Mouse (Mus musculus) liver, postnatal 0 days (tissue): ENCODE measurements around the gene Acaa1a. TPM values are rescaled to one million over a fixed set of nuclear protein-coding genes. Genes with fewer than 3 reads are reported as not detected.
A peak's percentile ranks its signal among the peaks of the same experiment; 100 is the strongest.

Experiments
- ATAC-seq: fragments of 200-750 bp; cut with Nextera tagmentation; 2 replicates; pipeline ENCODE4 v1.8.0; 2017; ENCODE audit warnings: mild to moderate bottlenecking, moderate library complexity
- DNase-seq: peaks from one replicate; pipeline ENCODE4 v3.0.0-alpha.2; 2016
- H3K27ac ChIP-seq: fragments of 300-500 bp; sonication (generic); 2 replicates; pipeline ENCODE4 v1.5.1; 2014; ENCODE audit warnings: antibody characterized with exemption, moderate library complexity, mild to moderate bottlenecking, low read depth
- H3K27me3 ChIP-seq: fragments of 300-500 bp; sonication (generic); 2 replicates; pipeline ENCODE4 v1.6.1; 2014; ENCODE audit warnings: low read length, control low read depth, mixed read lengths; ENCODE audit not compliant: insufficient read depth
- H3K36me3 ChIP-seq: fragments of 300-500 bp; sonication (generic); replicated peaks from 2 replicates; pipeline ENCODE4 v1.6.1; 2014; ENCODE audit warnings: mild to moderate bottlenecking, control low read depth, low read length, moderate library complexity, mixed read lengths; ENCODE audit not compliant: insufficient read depth
- H3K4me1 ChIP-seq: fragments of 300-500 bp; sonication (generic); 2 replicates; pipeline ENCODE4 v1.6.1; 2014; ENCODE audit warnings: antibody characterized with exemption, mild to moderate bottlenecking, control low read depth; ENCODE audit not compliant: insufficient read depth
- H3K4me2 ChIP-seq: fragments of 300-500 bp; sonication (generic); 2 replicates; pipeline ENCODE4 v1.6.1; 2014; ENCODE audit warnings: low read depth, mild to moderate bottlenecking, low read length, moderate library complexity, mixed read lengths
- H3K4me3 ChIP-seq: fragments of 300-500 bp; sonication (generic); 2 replicates; pipeline ENCODE4 v1.5.1; 2014; ENCODE audit warnings: low read depth, low read length
- H3K9ac ChIP-seq: fragments of 300-500 bp; sonication (generic); replicated peaks from 2 replicates; pipeline ENCODE4 v1.6.1; 2014; ENCODE audit warnings: mild to moderate bottlenecking, moderate library complexity
- H3K9me3 ChIP-seq: fragments of 300-500 bp; sonication (generic); 2 replicates; pipeline ENCODE4 v1.6.1; 2016; ENCODE audit warnings: mild to moderate bottlenecking, control low read depth, low read length, mixed read lengths
- CTCF ChIP-seq: sonication (generic); IDR thresholded peaks from 2 replicates; pipeline ENCODE4 v1.5.1; 2016; ENCODE audit warnings: antibody characterized with exemption, low read depth
- EP300 ChIP-seq: IDR thresholded peaks from 2 replicates; pipeline ENCODE4 v1.6.1; 2016; ENCODE audit warnings: antibody characterized with exemption, low read depth, mild to moderate bottlenecking
- WGBS: fragments of 180-500 bp; shearing (Covaris S2); extraction: QIAGEN DNeasy Blood & Tissue Kit; methylation state at CpG from one replicate; pipeline ENCODE4 v1.1.7; 2014; ENCODE audit not compliant: insufficient replicate concordance; 5-methylcytosine and 5-hydroxymethylcytosine counted together
- polyA plus RNA-seq: library from polyadenylated mRNA; unstranded; fragments of >200 nt; fragmentation: Nextera tagmentation; extraction: Ambion mirVana; gene quantifications from 2 replicates; pipeline ENCODE4 v1.2.1, GENCODE M21; 2015

Gene Acaa1a
- polyA plus RNA-seq, 1 experiment from 2014 or later, result 132 TPM

GRCm38 (mm10) chr9:119342728-119343127 lies 3.3 kb downstream of the Acaa1a start:
- Histone ChIP-seq H3K4me3 (peak overlapping the region; percentile 90; the same call in 1 of the 2 replicates), H3K4me1 (peaks cover 34% of the 10 kb centered on the region), H3K27me3 (no peaks in the 10 kb centered on the region), H3K9ac (peak overlapping the region; percentile 92), H3K27ac (peak overlapping the region; percentile 97), H3K4me2 (peak overlapping the region; percentile 94; the same call in 1 of the 2 replicates), H3K36me3 (peaks cover 34% of the 10 kb centered on the region), H3K9me3 (no peaks in the 10 kb centered on the region)
- ATAC-seq (peak; percentile 16; the same call in 1 of the 2 replicates), DNase-seq (peak; percentile 55)
- no peak for TF ChIP-seq CTCF
- TF ChIP-seq EP300, result peak; percentile 70; the same call in 1 of the 2 replicates
- 80% methylated on average over 7 of the region's 7 CpGs for WGBS

DNA sequence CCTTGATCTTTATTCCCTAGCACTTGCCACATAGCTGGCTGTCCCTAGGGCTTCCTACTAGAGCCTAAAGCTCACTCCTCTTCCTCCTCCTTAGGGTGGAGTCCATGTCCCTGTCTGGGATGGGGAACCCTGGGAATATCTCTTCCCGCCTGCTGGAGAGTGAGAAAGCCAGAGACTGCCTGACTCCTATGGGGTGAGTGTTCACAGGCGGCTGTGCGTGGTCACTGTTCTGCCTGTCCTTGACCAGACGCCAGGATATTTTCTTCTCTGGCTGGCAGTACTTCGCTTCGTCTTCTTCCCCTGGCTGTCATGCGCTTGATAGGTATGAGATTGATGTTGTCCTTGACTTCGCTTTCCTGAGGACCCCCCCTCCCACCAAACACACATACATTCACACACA lies 6.9 kb downstream of the Acaa1a start:
- H3K9me3 ChIP-seq, result no peaks in the 10 kb centered on the region
- DNase-seq (no peak), ATAC-seq (no peak)
- H3K4me2 ChIP-seq, result no peak overlapping the region
- TF ChIP-seq EP300 (no peak), CTCF (no peak)
- H3K4me1 ChIP-seq, result peaks cover 14% of the 10 kb centered on the region; the same call in 1 of the 2 replicates
- no peak overlapping the region for H3K9ac ChIP-seq
- peaks cover 49% of the 10 kb centered on the region for H3K36me3 ChIP-seq
- no peaks in the 10 kb centered on the region for H3K27me3 ChIP-seq
- H3K4me3 ChIP-seq, result no peak overlapping the region
- H3K27ac ChIP-seq, result no peak overlapping the region
- WGBS, result 86% methylated on average over 8 of the region's 8 CpGs

- no peaks in the 10 kb centered on the region for H3K9me3 ChIP-seq
- H3K4me3 ChIP-seq, result no peak overlapping the region
These were observed 11.1 kb downstream of the Acaa1a start for GRCm38 (mm10) chr9:119350531-119350930.

DNA sequence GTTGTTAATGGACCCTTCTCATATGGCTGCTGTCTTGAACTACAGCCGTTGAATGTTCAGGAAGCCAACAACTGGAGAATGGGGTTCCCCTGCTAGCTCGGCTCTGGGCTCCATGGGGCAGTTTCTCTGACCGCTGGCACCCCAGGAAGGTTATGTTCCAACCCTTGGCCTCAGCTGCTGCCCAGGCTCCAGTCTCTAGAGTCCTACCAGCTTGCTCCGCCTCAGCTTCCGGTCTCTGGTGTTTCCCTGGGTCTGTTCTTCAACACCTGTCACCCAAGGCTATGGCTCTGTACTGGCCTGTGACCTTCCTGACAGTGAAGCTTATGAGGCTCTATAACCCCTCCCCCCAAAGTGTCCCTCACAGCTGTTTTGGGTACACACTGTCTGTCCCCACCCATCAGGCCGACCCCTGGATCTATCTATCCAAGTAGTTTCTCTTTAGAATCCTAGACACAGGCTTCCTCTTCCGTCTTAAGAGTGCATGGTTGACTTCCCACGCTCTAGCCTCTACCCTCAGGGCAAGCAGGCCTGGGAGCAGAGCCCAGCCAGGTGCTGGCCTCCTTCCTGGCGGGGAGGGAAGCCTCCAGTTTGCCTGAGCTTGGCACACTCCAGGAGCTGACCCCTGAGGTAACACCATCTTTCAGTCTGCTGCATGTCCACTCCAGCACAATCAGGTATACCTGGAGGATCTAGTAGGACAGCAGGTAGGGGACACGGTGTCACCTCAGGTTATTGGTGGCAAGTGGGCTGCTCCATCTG lies 11.7 kb downstream of the Acaa1a start:
- WGBS, result 86% methylated on average over 10 of the region's 10 CpGs
- H3K4me1 ChIP-seq, result no peaks in the 10 kb centered on the region
- H3K4me2 ChIP-seq, result no peak overlapping the region
- H3K9me3 ChIP-seq, result no peaks in the 10 kb centered on the region
- H3K27ac ChIP-seq, result 0 out of 2 replicates have a peak overlapping the region, but pooled peaks have one; percentile 51
- no peaks in the 10 kb centered on the region for H3K27me3 ChIP-seq
- H3K4me3 ChIP-seq, result no peak overlapping the region
- ATAC-seq, result no peak
- H3K9ac ChIP-seq, result no peak overlapping the region
- peaks cover 28% of the 10 kb centered on the region for H3K36me3 ChIP-seq
- TF ChIP-seq CTCF, result no peak
- TF ChIP-seq EP300, result no peak
- no peak for DNase-seq

More at GRCm38 (mm10) chr9:119350531-119350930, 11.1 kb downstream of the Acaa1a start:
- Histone ChIP-seq H3K9ac (no peak overlapping the region), H3K4me1 (no peaks in the 10 kb centered on the region), H3K4me2 (no peak overlapping the region), H3K27ac (0 out of 2 replicates have a peak overlapping the region, but pooled peaks have one; percentile 51), H3K36me3 (peaks cover 33% of the 10 kb centered on the region), H3K27me3 (no peaks in the 10 kb centered on the region)
- DNase-seq (no peak), ATAC-seq (peak; percentile 38; the same call in 1 of the 2 replicates)
- TF ChIP-seq EP300, result no peak
- no peak for TF ChIP-seq CTCF
- 79% methylated on average over 3 of the region's 3 CpGs for WGBS

- WGBS, result 14% methylated on average over 4 of the region's 4 CpGs
- Histone ChIP-seq H3K4me3 (no peak overlapping the region), H3K4me1 (no peaks in the 10 kb centered on the region), H3K27ac (no peak overlapping the region), H3K27me3 (no peaks in the 10 kb centered on the region), H3K9me3 (no peaks in the 10 kb centered on the region), H3K36me3 (peaks cover 22% of the 10 kb centered on the region), H3K9ac (no peak overlapping the region), H3K4me2 (no peak overlapping the region)
- TF ChIP-seq CTCF, result peak; percentile 94
- no peak for TF ChIP-seq EP300
- DNase-seq (peak; percentile 90), ATAC-seq (peak; percentile 79)
These were observed 12.6 kb downstream of the Acaa1a start for GRCm38 (mm10) chr9:119352060-119352459.

DNA sequence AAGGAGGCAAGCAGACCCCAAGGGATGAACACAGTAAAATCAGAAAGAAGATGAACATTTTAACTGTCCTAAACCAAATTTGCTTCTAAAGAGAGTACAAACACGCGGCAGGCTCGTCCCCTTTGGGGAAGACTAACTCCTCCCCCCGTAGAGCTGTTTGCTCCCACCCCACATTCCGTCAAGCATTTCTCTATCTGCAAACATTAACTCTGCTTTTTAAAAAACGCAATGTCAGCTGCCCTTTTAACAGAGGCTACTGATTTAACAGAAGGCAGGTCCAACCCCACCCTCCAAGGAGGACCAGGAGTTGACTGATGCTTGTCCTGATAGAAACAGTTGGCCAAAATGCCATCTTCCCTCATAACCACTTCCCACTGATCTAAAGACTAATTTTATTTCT lies 14.4 kb downstream of the Acaa1a start:
- ATAC-seq, result no peak
- Histone ChIP-seq H3K4me1 (peaks cover 3% of the 10 kb centered on the region; the same call in 1 of the 2 replicates), H3K36me3 (peaks cover 9% of the 10 kb centered on the region), H3K4me3 (no peak overlapping the region), H3K27ac (no peak overlapping the region), H3K9me3 (no peaks in the 10 kb centered on the region), H3K9ac (no peak overlapping the region), H3K27me3 (no peaks in the 10 kb centered on the region), H3K4me2 (no peak overlapping the region)
- TF ChIP-seq EP300 (no peak), CTCF (no peak)
- 59% methylated on average over 6 of the region's 6 CpGs for WGBS
- DNase-seq, result no peak
